Mouse (Mus musculus) forebrain, embryonic 13.5 days (tissue): Measurements from ENCODE around the gene 2510039O18Rik. TPM values are rescaled to one million over a fixed set of nuclear protein-coding genes. Genes with fewer than 3 reads are reported as not detected.

ENCODE experiments used
- ATAC-seq: fragments of 200-750 bp; cut with Nextera tagmentation; 2 replicates; pipeline ENCODE4 v1.8.0; 2017
- H3K27ac ChIP-seq: fragments of 300-500 bp; sonication (generic); 2 replicates; pipeline ENCODE4 v1.5.1; 2015; ENCODE audit warnings: inconsistent platforms, mild to moderate bottlenecking, moderate library complexity
- H3K27me3 ChIP-seq: fragments of 300-500 bp; sonication (generic); 2 replicates; pipeline ENCODE4 v1.6.1; 2015; ENCODE audit warnings: mild to moderate bottlenecking, inconsistent platforms
- H3K36me3 ChIP-seq: fragments of 300-500 bp; sonication (generic); 2 replicates; pipeline ENCODE4 v1.6.1; 2015; ENCODE audit warnings: mild to moderate bottlenecking, inconsistent platforms; ENCODE audit not compliant: poor library complexity, severe bottlenecking
- H3K4me1 ChIP-seq: fragments of 300-500 bp; sonication (generic); 2 replicates; pipeline ENCODE4 v1.6.1; 2015; ENCODE audit warnings: inconsistent platforms
- H3K4me2 ChIP-seq: fragments of 300-500 bp; sonication (generic); 2 replicates; pipeline ENCODE4 v1.6.1; 2015; ENCODE audit warnings: inconsistent platforms, mild to moderate bottlenecking, moderate library complexity
- H3K4me3 ChIP-seq: fragments of 300-500 bp; sonication (generic); 2 replicates; pipeline ENCODE4 v1.5.1; 2015; ENCODE audit warnings: mild to moderate bottlenecking, inconsistent platforms
- H3K9ac ChIP-seq: fragments of 300-500 bp; sonication (generic); 2 replicates; pipeline ENCODE4 v1.6.1; 2015; ENCODE audit warnings: mild to moderate bottlenecking, inconsistent platforms
- H3K9me3 ChIP-seq: fragments of 300-500 bp; sonication (generic); replicated peaks from 2 replicates; pipeline ENCODE4 v1.6.1; 2016; ENCODE audit warnings: inconsistent platforms
- WGBS: fragments of 180-500 bp; shearing (Covaris S2); methylation state at CpG from one replicate; pipeline ENCODE4 v1.1.7; 2015; 5-methylcytosine and 5-hydroxymethylcytosine counted together
- polyA plus RNA-seq: library from polyadenylated mRNA; unstranded; fragments of >200 nt; fragmentation: Nextera tagmentation; extraction: Ambion mirVana; gene quantifications from 2 replicates; pipeline ENCODE4 v1.2.1, GENCODE M21; 2015

The 2510039O18Rik gene
- polyA plus RNA-seq, 1 experiment from 2014 or later: 9.0 TPM

DNA sequence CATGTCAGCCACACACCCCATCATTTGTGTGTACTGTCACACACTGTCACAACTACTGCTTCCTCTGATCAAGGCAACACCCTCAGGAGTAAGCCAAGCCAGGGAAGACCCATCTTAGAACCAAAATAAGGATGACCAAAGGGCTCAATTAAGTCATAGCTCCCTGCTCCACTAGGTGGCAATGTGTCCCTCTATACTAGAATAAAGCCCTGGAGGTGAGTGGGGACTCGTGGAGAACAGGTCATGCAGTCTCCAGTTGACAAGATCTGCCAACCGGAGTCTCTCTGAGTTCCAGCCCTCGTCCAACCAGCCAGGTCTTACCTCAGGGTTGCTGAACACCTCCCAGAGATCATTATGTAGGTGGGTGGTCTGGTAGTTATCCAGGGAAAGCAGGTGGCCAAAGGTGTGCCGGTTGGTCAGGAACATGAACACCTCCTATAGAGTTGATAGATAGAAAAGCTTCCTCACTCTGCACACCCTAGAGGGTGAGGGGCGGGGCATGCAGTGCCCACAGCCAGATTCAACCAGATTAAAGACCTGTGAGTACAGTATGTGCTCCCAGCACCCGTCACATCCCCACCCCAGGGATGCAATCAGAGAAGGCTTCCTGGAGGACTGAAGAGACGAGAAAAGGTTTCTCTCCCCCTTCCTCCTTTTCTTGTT is 22.1 kb upstream of the 2510039O18Rik start:
- Histone ChIP-seq H3K4me2 (no peak overlapping the region), H3K36me3 (no peaks in the 10 kb centered on the region), H3K27me3 (no peaks in the 10 kb centered on the region), H3K4me1 (no peaks in the 10 kb centered on the region), H3K4me3 (no peak overlapping the region), H3K27ac (no peak overlapping the region), H3K9me3 (no peaks in the 10 kb centered on the region), H3K9ac (no peak overlapping the region)
- ATAC-seq: no peak
- 62% methylated on average over 7 of the region's 7 CpGs for WGBS

GRCm38 (mm10) chr4:147920973-147921372 is 19.7 kb upstream of the 2510039O18Rik start:
- H3K9ac ChIP-seq: no peak overlapping the region
- H3K27me3 ChIP-seq: no peaks in the 10 kb centered on the region
- H3K4me1 ChIP-seq: no peaks in the 10 kb centered on the region
- H3K27ac ChIP-seq: no peak overlapping the region
- H3K4me2 ChIP-seq: no peak overlapping the region
- 27% methylated on average over 10 of the region's 10 CpGs for WGBS
- ATAC-seq: no peak
- H3K4me3 ChIP-seq: no peak overlapping the region
- no peaks in the 10 kb centered on the region for H3K9me3 ChIP-seq
- H3K36me3 ChIP-seq: no peaks in the 10 kb centered on the region

GRCm38 (mm10) chr4:147922341-147922740 is 18.4 kb upstream of the 2510039O18Rik start:
- Histone ChIP-seq H3K27ac (no peak overlapping the region), H3K27me3 (no peaks in the 10 kb centered on the region), H3K9ac (no peak overlapping the region), H3K4me2 (no peak overlapping the region), H3K9me3 (no peaks in the 10 kb centered on the region), H3K36me3 (no peaks in the 10 kb centered on the region), H3K4me1 (no peaks in the 10 kb centered on the region), H3K4me3 (no peak overlapping the region)
- no peak for ATAC-seq
- 81% methylated on average over 11 of the region's 11 CpGs for WGBS

DNA sequence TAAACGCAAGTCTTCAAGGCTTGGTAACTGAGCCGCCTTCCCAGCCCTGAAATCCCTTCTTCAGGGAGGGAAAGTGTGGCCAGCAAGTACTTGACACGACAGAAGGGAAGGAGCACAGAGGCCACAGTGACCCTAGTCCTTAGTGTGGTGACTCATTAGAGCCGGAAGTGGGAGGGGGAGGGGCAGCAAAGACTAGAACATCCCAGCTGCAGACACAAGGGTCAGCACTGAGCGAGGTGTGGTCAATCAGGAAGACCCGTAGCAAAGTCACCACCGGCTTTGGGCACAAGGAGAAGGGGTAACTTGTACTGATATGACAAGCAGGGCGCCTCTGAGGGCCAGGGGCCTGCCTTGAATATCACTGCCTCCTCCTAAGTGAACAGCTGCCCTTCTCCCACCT is 13.0 kb upstream of the 2510039O18Rik start:
- WGBS: 52% methylated on average over 8 of the region's 8 CpGs
- no peak for ATAC-seq
- H3K27me3 ChIP-seq: no peaks in the 10 kb centered on the region
- H3K4me3 ChIP-seq: no peak overlapping the region
- H3K27ac ChIP-seq: no peak overlapping the region
- H3K9ac ChIP-seq: no peak overlapping the region
- no peaks in the 10 kb centered on the region for H3K4me1 ChIP-seq
- no peak overlapping the region for H3K4me2 ChIP-seq
- no peaks in the 10 kb centered on the region for H3K9me3 ChIP-seq
- H3K36me3 ChIP-seq: no peaks in the 10 kb centered on the region

DNA sequence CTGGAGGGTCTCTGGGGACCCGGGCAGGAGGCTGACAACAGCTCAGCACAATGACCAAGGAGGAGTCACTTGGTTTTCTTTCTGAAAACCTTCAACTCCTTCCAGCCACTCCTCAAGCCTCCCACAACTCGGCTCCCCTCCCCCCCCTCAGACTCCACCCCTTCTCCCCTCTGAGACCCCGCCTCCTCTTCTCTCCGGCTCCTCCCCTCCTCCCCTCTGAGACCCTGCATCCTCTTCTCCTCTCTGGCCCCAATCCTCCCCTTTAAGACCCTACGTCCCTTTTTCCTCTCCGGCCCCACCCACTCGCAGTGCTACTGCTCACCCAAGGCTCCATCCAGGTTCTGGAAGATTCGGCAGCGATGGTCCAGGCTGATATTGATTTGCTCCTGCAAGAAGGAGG is 12.6 kb upstream of the 2510039O18Rik start:
- Histone ChIP-seq H3K4me2 (no peak overlapping the region), H3K27ac (no peak overlapping the region), H3K4me1 (no peaks in the 10 kb centered on the region), H3K36me3 (no peaks in the 10 kb centered on the region), H3K4me3 (no peak overlapping the region), H3K27me3 (no peaks in the 10 kb centered on the region), H3K9me3 (no peaks in the 10 kb centered on the region), H3K9ac (no peak overlapping the region)
- no peak for ATAC-seq
- 10% methylated on average over 9 of the region's 9 CpGs for WGBS

DNA sequence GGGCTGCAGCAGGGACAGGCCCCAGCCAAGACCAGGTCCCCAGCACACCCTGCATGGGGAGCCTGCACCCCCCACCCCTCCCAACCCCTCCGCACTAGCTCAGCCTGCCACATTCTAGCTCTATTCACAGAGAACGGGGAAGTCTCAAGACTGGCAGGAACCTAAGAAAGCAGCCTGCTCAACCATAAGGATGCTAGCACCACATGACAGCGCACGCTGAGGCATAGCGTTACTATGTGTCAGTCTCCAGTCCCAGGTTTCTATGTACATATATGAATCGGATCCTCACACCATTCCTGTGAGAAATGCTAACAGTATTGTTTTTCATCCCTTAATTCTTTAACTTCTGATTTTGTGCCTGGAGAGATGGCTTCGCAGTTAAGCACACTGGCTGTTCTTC is 12.2 kb upstream of the 2510039O18Rik start:
- H3K4me3 ChIP-seq: no peak overlapping the region
- no peak overlapping the region for H3K9ac ChIP-seq
- H3K27ac ChIP-seq: no peak overlapping the region
- H3K9me3 ChIP-seq: no peaks in the 10 kb centered on the region
- WGBS: 60% methylated on average over 7 of the region's 7 CpGs
- H3K27me3 ChIP-seq: no peaks in the 10 kb centered on the region
- H3K36me3 ChIP-seq: no peaks in the 10 kb centered on the region
- no peaks in the 10 kb centered on the region for H3K4me1 ChIP-seq
- no peak overlapping the region for H3K4me2 ChIP-seq
- ATAC-seq: 0 out of 2 replicates have a peak, but pooled peaks have one; percentile 48

DNA sequence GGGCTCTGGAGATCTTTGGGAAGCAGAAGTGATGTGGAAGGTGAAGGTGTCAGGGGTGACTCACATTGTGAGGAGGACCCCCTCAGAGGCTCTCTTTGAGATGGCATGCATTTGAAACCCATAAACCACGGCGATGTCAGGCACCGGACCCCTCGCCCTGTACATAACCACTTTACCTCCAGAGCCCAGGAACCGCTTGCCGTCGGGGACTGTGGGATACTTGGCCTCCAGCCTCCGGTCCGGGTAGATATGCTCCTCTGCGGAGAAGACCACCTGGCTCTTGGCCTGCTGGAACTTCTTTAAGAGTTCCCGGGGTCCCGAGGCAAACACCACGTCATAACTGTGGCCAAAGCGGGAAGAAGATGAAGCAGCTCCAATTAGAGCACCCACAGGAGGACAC is 9.7 kb upstream of the 2510039O18Rik start:
- Histone ChIP-seq H3K9ac (no peak overlapping the region), H3K9me3 (no peaks in the 10 kb centered on the region), H3K36me3 (no peaks in the 10 kb centered on the region), H3K4me2 (no peak overlapping the region), H3K4me1 (0 out of 2 replicates have a peak, but pooled peaks cover 2% of the 10 kb centered on the region), H3K27me3 (no peaks in the 10 kb centered on the region), H3K27ac (no peak overlapping the region), H3K4me3 (no peak overlapping the region)
- ATAC-seq: no peak
- 96% methylated on average over 14 of the region's 14 CpGs for WGBS

DNA sequence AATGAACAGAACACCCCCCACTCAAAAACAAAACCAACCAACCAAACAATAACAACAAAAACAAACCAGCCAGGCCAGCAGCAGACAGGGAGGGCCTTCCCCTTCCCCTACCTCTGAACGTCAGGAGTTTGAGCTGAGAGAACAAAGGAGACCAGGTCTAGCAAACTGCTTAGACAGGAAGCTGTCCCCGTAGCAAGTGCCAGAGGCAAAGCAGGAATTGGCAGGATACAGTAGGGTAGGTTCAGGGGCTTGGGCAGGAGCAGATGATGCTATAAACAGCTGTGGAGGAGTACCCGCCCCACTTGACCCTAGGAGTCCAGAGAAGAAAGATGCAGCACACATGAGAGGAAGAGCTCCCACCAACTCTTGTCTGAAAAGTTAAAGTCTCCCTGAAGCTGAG is 6.6 kb upstream of the 2510039O18Rik start:
- H3K4me2 ChIP-seq: no peak overlapping the region
- no peak overlapping the region for H3K27ac ChIP-seq
- H3K9ac ChIP-seq: no peak overlapping the region
- peaks cover 9% of the 10 kb centered on the region; the same call in 1 of the 2 replicates for H3K27me3 ChIP-seq
- 57% methylated on average over 3 of the region's 3 CpGs for WGBS
- no peaks in the 10 kb centered on the region for H3K9me3 ChIP-seq
- no peaks in the 10 kb centered on the region for H3K36me3 ChIP-seq
- H3K4me1 ChIP-seq: 0 out of 2 replicates have a peak, but pooled peaks cover 6% of the 10 kb centered on the region
- ATAC-seq: no peak
- H3K4me3 ChIP-seq: no peak overlapping the region

- peaks cover 9% of the 10 kb centered on the region; the same call in 1 of the 2 replicates for H3K27me3 ChIP-seq
- H3K9ac ChIP-seq: no peak overlapping the region
- no peaks in the 10 kb centered on the region for H3K36me3 ChIP-seq
- no peak overlapping the region for H3K27ac ChIP-seq
- no peaks in the 10 kb centered on the region for H3K9me3 ChIP-seq
- H3K4me3 ChIP-seq: no peak overlapping the region
- no peak for ATAC-seq
- H3K4me1 ChIP-seq: 0 out of 2 replicates have a peak, but pooled peaks cover 6% of the 10 kb centered on the region
- WGBS: 86% methylated on average over 4 of the region's 4 CpGs
- no peak overlapping the region for H3K4me2 ChIP-seq
Measured at GRCm38 (mm10) chr4:147934611-147935010, 6.1 kb upstream of the 2510039O18Rik start.

DNA sequence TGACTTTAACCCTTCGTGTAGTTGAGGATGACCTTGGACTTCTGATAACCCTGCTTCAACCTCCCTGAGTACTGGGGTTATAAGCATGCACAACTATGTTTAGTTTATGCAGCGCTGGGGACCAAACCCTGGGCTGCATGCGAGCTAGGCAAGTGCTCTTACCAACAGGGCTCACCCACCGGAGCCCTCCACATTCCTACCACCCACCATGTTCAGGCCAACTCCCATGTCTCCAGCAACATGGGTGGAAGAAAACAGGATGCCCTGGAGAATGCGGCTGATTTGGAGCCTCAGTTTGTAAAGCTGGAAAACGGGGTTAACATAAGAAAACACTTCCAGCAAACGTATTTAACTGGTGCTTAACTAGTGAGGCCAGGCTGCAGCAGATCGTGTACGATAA is 4.8 kb upstream of the 2510039O18Rik start:
- Histone ChIP-seq H3K36me3 (no peaks in the 10 kb centered on the region), H3K4me3 (peak overlapping the region; percentile 60), H3K27me3 (peaks cover 9% of the 10 kb centered on the region; the same call in 1 of the 2 replicates), H3K9me3 (no peaks in the 10 kb centered on the region), H3K9ac (peak overlapping the region; percentile 73), H3K4me1 (peaks cover 14% of the 10 kb centered on the region), H3K4me2 (peak overlapping the region; percentile 92), H3K27ac (0 out of 2 replicates have a peak overlapping the region, but pooled peaks have one; percentile 16)
- no peak for ATAC-seq
- 22% methylated on average over 9 of the region's 9 CpGs for WGBS

DNA sequence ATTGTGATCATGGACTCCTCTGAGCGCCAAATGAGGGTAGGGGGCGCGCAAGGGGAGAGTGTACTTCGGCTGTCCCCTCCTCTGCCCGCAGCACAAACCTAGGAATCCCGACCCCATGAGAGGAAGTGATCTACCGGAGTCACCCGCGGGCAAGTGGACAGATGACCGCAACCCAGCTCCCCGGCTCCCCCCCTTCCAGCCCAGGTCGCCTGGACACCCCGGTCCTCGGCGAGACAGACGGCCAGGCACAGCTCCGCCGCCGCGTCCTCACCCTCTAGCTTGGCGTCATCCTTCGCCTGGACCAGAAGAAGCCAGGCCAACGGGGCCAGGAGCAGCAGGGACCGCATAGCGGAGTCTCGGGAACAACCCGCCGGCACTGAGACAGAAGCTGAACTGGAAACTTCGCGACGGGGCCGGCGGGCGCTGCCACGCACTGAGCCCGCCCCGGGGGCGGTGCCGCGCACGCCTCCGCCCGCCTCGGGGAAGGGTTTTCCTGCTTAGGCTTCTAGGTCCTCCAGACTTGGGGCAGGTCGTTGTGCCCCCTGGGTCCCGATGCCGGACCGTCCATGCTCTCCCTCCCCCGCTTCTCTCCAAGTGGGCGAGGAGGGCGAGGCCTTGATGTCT is 4.3 kb upstream of the 2510039O18Rik start, which contains the start of gene Plod1:
Gene Plod1, minus strand, starts transcription at position 437 of the 624 bp plus-strand sequence.
- Histone ChIP-seq H3K4me2 (peak within 1 kb of the TSS; percentile 92), H3K36me3 (no peaks in the 10 kb centered on the region), H3K9me3 (no peaks in the 10 kb centered on the region), H3K27ac (0 out of 2 replicates have a peak within 1 kb of the TSS, but pooled peaks have one; percentile 16), H3K27me3 (peaks cover 9% of the 10 kb centered on the region; the same call in 1 of the 2 replicates), H3K4me1 (peaks cover 16% of the 10 kb centered on the region), H3K4me3 (peak within 1 kb of the TSS; percentile 60), H3K9ac (peak within 1 kb of the TSS; percentile 73)
- WGBS: under 1% methylated on average over 51 of the region's 51 CpGs
- peak; percentile 60 for ATAC-seq

DNA sequence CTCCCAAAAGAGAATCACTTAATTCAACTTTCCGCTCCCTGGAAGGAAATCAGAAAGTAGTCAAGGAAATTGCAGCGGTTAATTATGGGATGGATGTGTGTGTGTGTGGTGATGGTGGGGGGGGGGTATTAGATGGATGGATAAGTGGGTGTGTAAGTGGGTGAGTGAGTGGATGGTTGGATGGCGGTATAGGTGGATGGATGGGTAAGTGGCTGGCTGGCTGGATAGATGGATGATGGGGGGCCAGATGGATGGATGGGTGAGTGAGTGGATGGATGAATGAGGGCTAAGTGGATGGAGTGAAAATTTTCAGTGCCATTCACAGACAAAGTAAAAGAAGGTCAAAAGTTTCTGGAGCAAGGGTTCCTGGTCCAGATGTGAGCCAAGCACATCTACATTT is 3.7 kb upstream of the 2510039O18Rik start:
- ATAC-seq: no peak
- Histone ChIP-seq H3K27ac (no peak overlapping the region), H3K9me3 (no peaks in the 10 kb centered on the region), H3K9ac (peak overlapping the region; percentile 73), H3K27me3 (peaks cover 9% of the 10 kb centered on the region; the same call in 1 of the 2 replicates), H3K36me3 (no peaks in the 10 kb centered on the region), H3K4me1 (peaks cover 21% of the 10 kb centered on the region), H3K4me2 (peak overlapping the region; percentile 92), H3K4me3 (peak overlapping the region; percentile 60)
- 39% methylated on average over 3 of the region's 3 CpGs for WGBS
